Mouse (Mus musculus): ENCODE results near the gene Zcwpw1. TPM values are rescaled to one million over a fixed set of nuclear protein-coding genes. Genes with fewer than 3 reads are reported as not detected.

Zcwpw1 gene
- polyA plus RNA-seq, 1 experiment: 0.39 TPM

DNA sequence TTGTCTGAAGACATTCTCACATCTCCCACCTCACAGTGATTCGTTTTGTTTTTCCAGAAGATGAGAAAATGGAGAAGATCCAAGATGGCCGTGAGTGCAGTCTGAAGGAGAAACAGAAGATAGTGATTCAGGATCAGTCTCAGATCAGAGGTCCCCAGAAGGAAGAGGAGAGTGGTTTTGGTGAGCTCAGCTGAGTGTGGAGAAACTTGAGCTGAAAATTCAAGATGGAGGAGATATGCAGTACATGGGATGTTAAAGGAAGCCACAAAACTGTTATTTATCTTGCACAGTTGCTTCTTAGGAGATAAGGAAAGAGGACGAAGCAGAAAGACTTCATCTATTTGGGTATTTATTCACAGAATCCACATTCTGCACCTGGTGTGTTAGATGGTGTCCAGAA lies 13.3 kb downstream of the Zcwpw1 start:
- Histone ChIP-seq H3K4me1 (ENCODE audit: control insufficient read depth, insufficient read depth, insufficient read length, low read length) (no peaks in the 10 kb centered on the region; the same call in 1 of the 2 replicates), H3K4me3 (ENCODE audit: low read depth, low read length) (no peak overlapping the region), H3K27me3 (ENCODE audit: control insufficient read depth, insufficient read depth, low read length) (no peaks in the 10 kb centered on the region), H3K36me3 (ENCODE audit: control insufficient read depth, insufficient read depth, low read length) (no peaks in the 10 kb centered on the region), H3K27ac (ENCODE audit: insufficient read depth, low read depth, low read length) (no peak overlapping the region)
- WGBS: 74% methylated on average over 3 of the region's 3 CpGs
- no peak for TF ChIP-seq CTCF (IDR thresholded peaks at IDR 0.05; ENCODE audit: extremely low read depth, insufficient read length, insufficient replicate concordance, low read depth, low read length)
- TF ChIP-seq POLR2A (IDR thresholded peaks at IDR 0.05; ENCODE audit: low read depth, low read length): no peak

GRCm38 (mm10) chr5:137806158-137806557 lies 18.6 kb downstream of the Zcwpw1 start:
- Histone ChIP-seq H3K27ac (ENCODE audit: insufficient read depth, low read depth, low read length) (no peak overlapping the region), H3K27me3 (ENCODE audit: control insufficient read depth, insufficient read depth, low read length) (no peaks in the 10 kb centered on the region), H3K4me1 (ENCODE audit: control insufficient read depth, insufficient read depth, insufficient read length, low read length) (no peaks in the 10 kb centered on the region; the same call in 1 of the 2 replicates), H3K4me3 (ENCODE audit: low read depth, low read length) (no peak overlapping the region), H3K36me3 (ENCODE audit: control insufficient read depth, insufficient read depth, low read length) (no peaks in the 10 kb centered on the region)
- TF ChIP-seq POLR2A (IDR thresholded peaks at IDR 0.05; ENCODE audit: low read depth, low read length) (no peak), CTCF (IDR thresholded peaks at IDR 0.05; ENCODE audit: extremely low read depth, insufficient read length, insufficient replicate concordance, low read depth, low read length) (no peak)
- 88% methylated on average over 1 of the region's 1 CpGs for WGBS

GRCm38 (mm10) chr5:137808316-137808715 lies 20.7 kb downstream of the Zcwpw1 start:
- Histone ChIP-seq H3K4me3 (ENCODE audit: low read depth, low read length) (no peak overlapping the region), H3K27ac (ENCODE audit: insufficient read depth, low read depth, low read length) (no peak overlapping the region), H3K4me1 (ENCODE audit: control insufficient read depth, insufficient read depth, insufficient read length, low read length) (no peaks in the 10 kb centered on the region; the same call in 1 of the 2 replicates), H3K36me3 (ENCODE audit: control insufficient read depth, insufficient read depth, low read length) (no peaks in the 10 kb centered on the region), H3K27me3 (ENCODE audit: control insufficient read depth, insufficient read depth, low read length) (no peaks in the 10 kb centered on the region)
- 94% methylated on average over 5 of the region's 5 CpGs for WGBS
- TF ChIP-seq POLR2A (IDR thresholded peaks at IDR 0.05; ENCODE audit: low read depth, low read length) (no peak), CTCF (IDR thresholded peaks at IDR 0.05; ENCODE audit: extremely low read depth, insufficient read length, insufficient replicate concordance, low read depth, low read length) (no peak)

- Histone ChIP-seq H3K27me3 (ENCODE audit: control insufficient read depth, insufficient read depth, low read length) (no peaks in the 10 kb centered on the region), H3K27ac (ENCODE audit: insufficient read depth, low read depth, low read length) (no peak overlapping the region), H3K4me3 (ENCODE audit: low read depth, low read length) (no peak overlapping the region), H3K36me3 (ENCODE audit: control insufficient read depth, insufficient read depth, low read length) (no peaks in the 10 kb centered on the region), H3K4me1 (ENCODE audit: control insufficient read depth, insufficient read depth, insufficient read length, low read length) (no peaks in the 10 kb centered on the region)
- 35% methylated on average over 4 of the region's 4 CpGs for WGBS
- TF ChIP-seq POLR2A (IDR thresholded peaks at IDR 0.05; ENCODE audit: low read depth, low read length): no peak
- TF ChIP-seq CTCF (IDR thresholded peaks at IDR 0.05; ENCODE audit: extremely low read depth, insufficient read length, insufficient replicate concordance, low read depth, low read length): no peak
Measured at GRCm38 (mm10) chr5:137817466-137818222, 30.0 kb downstream of the Zcwpw1 start.

- Histone ChIP-seq H3K4me1 (ENCODE audit: control insufficient read depth, insufficient read depth, insufficient read length, low read length) (no peaks in the 10 kb centered on the region), H3K27me3 (ENCODE audit: control insufficient read depth, insufficient read depth, low read length) (no peaks in the 10 kb centered on the region), H3K27ac (ENCODE audit: insufficient read depth, low read depth, low read length) (no peak overlapping the region), H3K4me3 (ENCODE audit: low read depth, low read length) (no peak overlapping the region), H3K36me3 (ENCODE audit: control insufficient read depth, insufficient read depth, low read length) (no peaks in the 10 kb centered on the region)
- whole genome bisulfite sequencing: 63% methylated on average over 4 of the region's 4 CpGs
- TF ChIP-seq CTCF (IDR thresholded peaks at IDR 0.05; ENCODE audit: extremely low read depth, insufficient read length, insufficient replicate concordance, low read depth, low read length) (no peak), POLR2A (IDR thresholded peaks at IDR 0.05; ENCODE audit: low read depth, low read length) (no peak)
Measured at GRCm38 (mm10) chr5:137822126-137822525, 34.5 kb downstream of the Zcwpw1 start.

GRCm38 (mm10) chr5:137822602-137823001 lies 35.0 kb downstream of the Zcwpw1 start:
- no peaks in the 10 kb centered on the region for H3K36me3 ChIP-seq (ENCODE audit: control insufficient read depth, insufficient read depth, low read length)
- H3K4me1 ChIP-seq (ENCODE audit: control insufficient read depth, insufficient read depth, insufficient read length, low read length): no peaks in the 10 kb centered on the region
- no peak overlapping the region for H3K4me3 ChIP-seq (ENCODE audit: low read depth, low read length)
- H3K27me3 ChIP-seq (ENCODE audit: control insufficient read depth, insufficient read depth, low read length): no peaks in the 10 kb centered on the region
- TF ChIP-seq CTCF (IDR thresholded peaks at IDR 0.05; ENCODE audit: extremely low read depth, insufficient read length, insufficient replicate concordance, low read depth, low read length) (no peak), POLR2A (IDR thresholded peaks at IDR 0.05; ENCODE audit: low read depth, low read length) (no peak)
- WGBS: 89% methylated on average over 1 of the region's 1 CpGs
- no peak overlapping the region for H3K27ac ChIP-seq (ENCODE audit: insufficient read depth, low read depth, low read length)

DNA sequence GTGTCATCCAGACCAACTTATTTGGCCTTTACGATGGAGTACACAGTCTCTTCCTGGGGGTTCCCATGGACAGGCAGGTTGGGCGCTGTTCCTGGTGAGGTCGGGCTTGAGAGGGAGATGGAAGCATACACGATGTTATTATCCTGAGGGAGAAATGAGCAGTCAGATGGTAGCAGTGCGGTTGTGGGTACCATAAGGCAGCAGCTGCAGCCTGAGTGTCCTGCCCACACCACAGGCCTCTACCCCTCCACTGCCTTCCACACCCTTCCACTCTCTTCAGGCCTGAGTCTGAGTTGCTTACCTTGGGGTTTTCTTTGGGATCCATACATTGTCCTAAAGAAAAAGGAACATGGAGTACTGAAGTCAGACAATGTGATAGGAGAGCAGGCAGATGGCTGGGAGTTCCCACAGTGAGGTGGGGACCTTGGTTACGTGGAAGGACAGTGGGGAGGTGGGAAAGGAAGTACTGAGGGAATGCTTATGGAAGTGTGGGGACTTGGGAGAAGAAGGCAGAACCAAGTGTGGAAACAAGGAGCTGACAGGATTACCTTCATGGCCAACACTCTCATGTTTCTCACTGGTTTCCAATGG lies 36.0 kb downstream of the Zcwpw1 start:
- Histone ChIP-seq H3K4me3 (ENCODE audit: low read depth, low read length) (no peak overlapping the region), H3K27ac (ENCODE audit: insufficient read depth, low read depth, low read length) (peak overlapping the region; percentile 11; the same call in 1 of the 2 replicates), H3K4me1 (ENCODE audit: control insufficient read depth, insufficient read depth, insufficient read length, low read length) (no peaks in the 10 kb centered on the region), H3K36me3 (ENCODE audit: control insufficient read depth, insufficient read depth, low read length) (no peaks in the 10 kb centered on the region), H3K27me3 (ENCODE audit: control insufficient read depth, insufficient read depth, low read length) (no peaks in the 10 kb centered on the region)
- 86% methylated on average over 6 of the region's 6 CpGs for WGBS
- TF ChIP-seq POLR2A (IDR thresholded peaks at IDR 0.05; ENCODE audit: low read depth, low read length) (no peak), CTCF (IDR thresholded peaks at IDR 0.05; ENCODE audit: extremely low read depth, insufficient read length, insufficient replicate concordance, low read depth, low read length) (no peak)
